Mouse (Mus musculus) embryonic facial prominence, embryonic 10.5 days (tissue): ENCODE measurements around the gene Plekha7. TPM values are rescaled to one million over a fixed set of nuclear protein-coding genes. Genes with fewer than 3 reads are reported as not detected.

ENCODE experiments used
- DNase-seq: peaks from one replicate; pipeline ENCODE4 v3.0.0-alpha.2; 2017; ENCODE audit warnings: low spot score
- H3K27ac ChIP-seq: fragments of 300-500 bp; sonication (generic); replicated peaks from 2 replicates; pipeline ENCODE4 v1.5.1; 2016; ENCODE audit warnings: mild to moderate bottlenecking
- H3K27me3 ChIP-seq: fragments of 300-500 bp; sonication (generic); replicated peaks from 2 replicates; pipeline ENCODE4 v1.6.1; 2016; ENCODE audit warnings: low read depth, mild to moderate bottlenecking; ENCODE audit not compliant: poor library complexity, severe bottlenecking
- H3K36me3 ChIP-seq: fragments of 300-500 bp; sonication (generic); replicated peaks from 2 replicates; pipeline ENCODE4 v1.6.1; 2016; ENCODE audit warnings: mild to moderate bottlenecking, moderate library complexity
- H3K4me1 ChIP-seq: fragments of 300-500 bp; sonication (generic); 2 replicates; pipeline ENCODE4 v1.6.1; 2016
- H3K4me3 ChIP-seq: fragments of 300-500 bp; sonication (generic); 2 replicates; pipeline ENCODE4 v1.5.1; 2016; ENCODE audit warnings: mild to moderate bottlenecking, moderate library complexity
- H3K9me3 ChIP-seq: fragments of 300-500 bp; sonication (generic); 2 replicates; pipeline ENCODE4 v1.6.1; 2016; ENCODE audit warnings: mild to moderate bottlenecking
- WGBS: fragments of 180-500 bp; shearing (Covaris S2); methylation state at CpG from one replicate; pipeline ENCODE4 v1.1.7; 2016; 5-methylcytosine and 5-hydroxymethylcytosine counted together
- polyA plus RNA-seq: library from polyadenylated mRNA; unstranded; fragments of >200 nt; fragmentation: Nextera tagmentation; extraction: Ambion mirVana; gene quantifications from 2 replicates; pipeline ENCODE4 v1.2.1, GENCODE M21; 2016

The Plekha7 gene
- polyA plus RNA-seq, 1 experiment from 2014 or later, result 14.9 TPM

- no peak overlapping the region for H3K27ac ChIP-seq
- no peak overlapping the region for H3K4me3 ChIP-seq
- peaks cover 43% of the 10 kb centered on the region for H3K36me3 ChIP-seq
- WGBS, result 84% methylated on average over 2 of the region's 2 CpGs
- no peak for DNase-seq
- H3K4me1 ChIP-seq, result peaks cover 33% of the 10 kb centered on the region
- no peaks in the 10 kb centered on the region for H3K27me3 ChIP-seq
- H3K9me3 ChIP-seq, result no peaks in the 10 kb centered on the region
These were observed 181.1 kb downstream of the Plekha7 start for GRCm38 (mm10) chr7:116127052-116127451.

GRCm38 (mm10) chr7:116125671-116126070 lies 182.5 kb downstream of the Plekha7 start:
- Histone ChIP-seq H3K4me1 (peaks cover 35% of the 10 kb centered on the region), H3K4me3 (no peak overlapping the region), H3K36me3 (peaks cover 43% of the 10 kb centered on the region), H3K9me3 (no peaks in the 10 kb centered on the region), H3K27ac (no peak overlapping the region), H3K27me3 (no peaks in the 10 kb centered on the region)
- no peak for DNase-seq
- WGBS, result 86% methylated on average over 7 of the region's 7 CpGs

- no peak overlapping the region for H3K27ac ChIP-seq
- H3K9me3 ChIP-seq, result no peaks in the 10 kb centered on the region
- H3K36me3 ChIP-seq, result peaks cover 31% of the 10 kb centered on the region
- DNase-seq, result no peak
- H3K4me3 ChIP-seq, result no peak overlapping the region
- peaks cover 29% of the 10 kb centered on the region for H3K4me1 ChIP-seq
- no peaks in the 10 kb centered on the region for H3K27me3 ChIP-seq
- 85% methylated on average over 12 of the region's 12 CpGs for WGBS
These were observed 184.1 kb downstream of the Plekha7 start for GRCm38 (mm10) chr7:116124057-116124456.

GRCm38 (mm10) chr7:116123597-116123985 lies 184.6 kb downstream of the Plekha7 start:
- Histone ChIP-seq H3K4me3 (no peak overlapping the region), H3K4me1 (peaks cover 29% of the 10 kb centered on the region), H3K36me3 (peaks cover 27% of the 10 kb centered on the region), H3K9me3 (no peaks in the 10 kb centered on the region), H3K27me3 (no peaks in the 10 kb centered on the region), H3K27ac (no peak overlapping the region)
- no peak for DNase-seq
- WGBS, result 88% methylated on average over 2 of the region's 2 CpGs

- Histone ChIP-seq H3K36me3 (peaks cover 22% of the 10 kb centered on the region), H3K4me1 (peaks cover 29% of the 10 kb centered on the region), H3K27me3 (no peaks in the 10 kb centered on the region), H3K4me3 (no peak overlapping the region), H3K27ac (no peak overlapping the region), H3K9me3 (no peaks in the 10 kb centered on the region)
- WGBS, result 58% methylated on average over 13 of the region's 13 CpGs
- DNase-seq, result no peak
These were observed 185.1 kb downstream of the Plekha7 start for GRCm38 (mm10) chr7:116122981-116123596.

GRCm38 (mm10) chr7:116121202-116121601 lies 187.0 kb downstream of the Plekha7 start:
- 57% methylated on average over 11 of the region's 11 CpGs for WGBS
- Histone ChIP-seq H3K27ac (peak overlapping the region; percentile 31; the same call in 1 of the 2 replicates), H3K4me1 (peaks cover 29% of the 10 kb centered on the region), H3K4me3 (no peak overlapping the region), H3K9me3 (no peaks in the 10 kb centered on the region), H3K27me3 (no peaks in the 10 kb centered on the region), H3K36me3 (peaks cover 14% of the 10 kb centered on the region)
- DNase-seq, result no peak

- H3K4me1 ChIP-seq, result peaks cover 29% of the 10 kb centered on the region
- no peak overlapping the region for H3K27ac ChIP-seq
- H3K4me3 ChIP-seq, result no peak overlapping the region
- H3K27me3 ChIP-seq, result no peaks in the 10 kb centered on the region
- H3K9me3 ChIP-seq, result no peaks in the 10 kb centered on the region
- H3K36me3 ChIP-seq, result peaks cover 14% of the 10 kb centered on the region
- 79% methylated on average over 4 of the region's 4 CpGs for WGBS
- no peak for DNase-seq
These were observed 187.4 kb downstream of the Plekha7 start for GRCm38 (mm10) chr7:116120737-116121136.

- H3K27me3 ChIP-seq, result no peaks in the 10 kb centered on the region
- H3K4me3 ChIP-seq, result no peak overlapping the region
- peaks cover 26% of the 10 kb centered on the region for H3K4me1 ChIP-seq
- WGBS, result 69% methylated on average over 1 of the region's 1 CpGs
- no peaks in the 10 kb centered on the region for H3K9me3 ChIP-seq
- H3K36me3 ChIP-seq, result peaks cover 3% of the 10 kb centered on the region; the same call in 1 of the 2 replicates
- H3K27ac ChIP-seq, result no peak overlapping the region
- DNase-seq, result no peak
These were observed 188.8 kb downstream of the Plekha7 start for GRCm38 (mm10) chr7:116119306-116119857.

GRCm38 (mm10) chr7:116115991-116116390 lies 192.2 kb downstream of the Plekha7 start:
- 85% methylated on average over 2 of the region's 2 CpGs for WGBS
- no peak for DNase-seq
- Histone ChIP-seq H3K9me3 (no peaks in the 10 kb centered on the region), H3K27ac (no peak overlapping the region), H3K4me3 (no peak overlapping the region), H3K4me1 (peaks cover 7% of the 10 kb centered on the region; the same call in 1 of the 2 replicates), H3K27me3 (no peaks in the 10 kb centered on the region), H3K36me3 (no peaks in the 10 kb centered on the region)

GRCm38 (mm10) chr7:116115216-116115930 lies 192.8 kb downstream of the Plekha7 start:
- H3K4me3 ChIP-seq, result no peak overlapping the region
- DNase-seq, result no peak
- no peaks in the 10 kb centered on the region for H3K27me3 ChIP-seq
- no peaks in the 10 kb centered on the region for H3K9me3 ChIP-seq
- 0 out of 2 replicates have a peak overlapping the region, but pooled peaks have one; percentile 19 for H3K27ac ChIP-seq
- 67% methylated on average over 12 of the region's 12 CpGs for WGBS
- H3K4me1 ChIP-seq, result peaks cover 7% of the 10 kb centered on the region; the same call in 1 of the 2 replicates
- H3K36me3 ChIP-seq, result no peaks in the 10 kb centered on the region

- no peaks in the 10 kb centered on the region for H3K9me3 ChIP-seq
- 89% methylated on average over 6 of the region's 6 CpGs for WGBS
- peaks cover 18% of the 10 kb centered on the region for H3K36me3 ChIP-seq
- H3K27me3 ChIP-seq, result no peaks in the 10 kb centered on the region
- no peak for DNase-seq
- H3K4me3 ChIP-seq, result no peak overlapping the region
- no peak overlapping the region for H3K27ac ChIP-seq
- peaks cover 7% of the 10 kb centered on the region; the same call in 1 of the 2 replicates for H3K4me1 ChIP-seq
These were observed 196.6 kb downstream of the Plekha7 start for GRCm38 (mm10) chr7:116111546-116111945.

GRCm38 (mm10) chr7:116110661-116111060 lies 197.5 kb downstream of the Plekha7 start:
- Histone ChIP-seq H3K27me3 (no peaks in the 10 kb centered on the region), H3K9me3 (no peaks in the 10 kb centered on the region), H3K4me3 (no peak overlapping the region), H3K36me3 (peaks cover 26% of the 10 kb centered on the region), H3K27ac (no peak overlapping the region), H3K4me1 (peaks cover 7% of the 10 kb centered on the region; the same call in 1 of the 2 replicates)
- no peak for DNase-seq
- whole genome bisulfite sequencing, result 79% methylated on average over 3 of the region's 3 CpGs

GRCm38 (mm10) chr7:116103091-116103490 lies 205.1 kb downstream of the Plekha7 start:
- H3K4me1 ChIP-seq, result no peaks in the 10 kb centered on the region
- WGBS, result 94% methylated on average over 9 of the region's 9 CpGs
- H3K27ac ChIP-seq, result no peak overlapping the region
- H3K4me3 ChIP-seq, result no peak overlapping the region
- peaks cover 94% of the 10 kb centered on the region for H3K36me3 ChIP-seq
- DNase-seq, result no peak
- no peaks in the 10 kb centered on the region for H3K9me3 ChIP-seq
- no peaks in the 10 kb centered on the region for H3K27me3 ChIP-seq
